Mouse (Mus musculus) intestine, embryonic 14.5 days (tissue): ENCODE measurements around the gene Vamp2. TPM values are rescaled to one million over a fixed set of nuclear protein-coding genes. Genes with fewer than 3 reads are reported as not detected.
A peak's percentile ranks its signal among the peaks of the same experiment; 100 is the strongest.

Source experiments
- ATAC-seq: fragments of 200-750 bp; cut with Nextera tagmentation; replicated peaks from 2 replicates; pipeline ENCODE4 v1.8.0; 2017; ENCODE audit warnings: low read depth, moderate number of reproducible peaks, moderate TSS enrichment, moderate library complexity; ENCODE audit not compliant: low FRiP score, low TSS enrichment
- DNase-seq: peaks from one replicate; pipeline ENCODE4 v3.0.0-alpha.2; 2018; ENCODE audit warnings: low spot score
- H3K27ac ChIP-seq: fragments of 300-500 bp; sonication (generic); 2 replicates; pipeline ENCODE4 v1.5.1; 2014; ENCODE audit warnings: low read depth, mild to moderate bottlenecking, control low read depth
- H3K27me3 ChIP-seq: fragments of 300-500 bp; sonication (generic); replicated peaks from 2 replicates; pipeline ENCODE4 v1.6.1; 2014; ENCODE audit warnings: low read length, control low read depth; ENCODE audit not compliant: control insufficient read depth, insufficient read depth
- H3K36me3 ChIP-seq: fragments of 300-500 bp; sonication (generic); 2 replicates; pipeline ENCODE4 v1.6.1; 2014; ENCODE audit warnings: low read length, control low read depth; ENCODE audit not compliant: control insufficient read depth, insufficient read depth
- H3K4me1 ChIP-seq: fragments of 300-500 bp; sonication (generic); replicated peaks from 2 replicates; pipeline ENCODE4 v1.6.1; 2014; ENCODE audit warnings: low read length, control low read depth, mixed read lengths; ENCODE audit not compliant: control insufficient read depth, insufficient read depth
- H3K4me2 ChIP-seq: fragments of 300-500 bp; sonication (generic); 2 replicates; pipeline ENCODE4 v1.6.1; 2014; ENCODE audit warnings: low read length
- H3K4me3 ChIP-seq: fragments of 300-500 bp; sonication (generic); 2 replicates; pipeline ENCODE4 v1.5.1; 2014; ENCODE audit warnings: low read depth, low read length, control low read depth, mixed read lengths
- H3K9ac ChIP-seq: fragments of 300-500 bp; sonication (generic); 2 replicates; pipeline ENCODE4 v1.6.1; 2014; ENCODE audit warnings: mild to moderate bottlenecking, low read length
- H3K9me3 ChIP-seq: fragments of 300-500 bp; sonication (generic); 2 replicates; pipeline ENCODE4 v1.6.1; 2016; ENCODE audit warnings: low read length, control low read depth; ENCODE audit not compliant: control insufficient read depth
- WGBS: fragments of 180-500 bp; shearing (Covaris S2); extraction: QIAGEN DNeasy Blood & Tissue Kit; methylation state at CpG from one replicate; pipeline ENCODE4 v1.1.7; 2014; 5-methylcytosine and 5-hydroxymethylcytosine counted together
- polyA plus RNA-seq: library from polyadenylated mRNA; unstranded; fragments of >200 nt; fragmentation: Nextera tagmentation; extraction: Ambion mirVana; gene quantifications from 2 replicates; pipeline ENCODE4 v1.2.1, GENCODE M21; 2014

Vamp2 gene
- polyA plus RNA-seq, 1 experiment from 2014 or later: 76.7 TPM

- H3K4me1 ChIP-seq: peaks cover 8% of the 10 kb centered on the region; the same call in 1 of the 2 replicates
- H3K4me3 ChIP-seq: no peak overlapping the region
- no peaks in the 10 kb centered on the region for H3K9me3 ChIP-seq
- ATAC-seq (no peak), DNase-seq (no peak)
- H3K9ac ChIP-seq: no peak overlapping the region
- H3K27me3 ChIP-seq: no peaks in the 10 kb centered on the region
- no peaks in the 10 kb centered on the region for H3K36me3 ChIP-seq
- H3K27ac ChIP-seq: no peak overlapping the region
- H3K4me2 ChIP-seq: no peak overlapping the region
- 69% methylated on average over 8 of the region's 8 CpGs for WGBS
Observed at GRCm38 (mm10) chr11:69128426-69129122, 40.3 kb downstream of the Vamp2 start.

GRCm38 (mm10) chr11:69133566-69133922 is 45.3 kb downstream of the Vamp2 start:
- 0 out of 2 replicates have a peak, but pooled peaks cover 4% of the 10 kb centered on the region for H3K4me1 ChIP-seq
- H3K9me3 ChIP-seq: no peaks in the 10 kb centered on the region
- H3K27ac ChIP-seq: no peak overlapping the region
- WGBS: 17% methylated on average over 5 of the region's 5 CpGs
- ATAC-seq (peak; percentile 32), DNase-seq (no peak)
- no peaks in the 10 kb centered on the region for H3K36me3 ChIP-seq
- H3K9ac ChIP-seq: peak overlapping the region; percentile 37; the same call in 1 of the 2 replicates
- H3K4me2 ChIP-seq: peak overlapping the region; percentile 82
- peak overlapping the region; percentile 45 for H3K4me3 ChIP-seq
- no peaks in the 10 kb centered on the region for H3K27me3 ChIP-seq

GRCm38 (mm10) chr11:69133923-69134621 is 45.8 kb downstream of the Vamp2 start:
- H3K9me3 ChIP-seq: no peaks in the 10 kb centered on the region
- 2% methylated on average over 34 of the region's 34 CpGs for WGBS
- H3K27ac ChIP-seq: peak overlapping the region; percentile 14; the same call in 1 of the 2 replicates
- peak; percentile 83 for DNase-seq
- peak overlapping the region; percentile 82 for H3K4me2 ChIP-seq
- H3K4me3 ChIP-seq: peak overlapping the region; percentile 45
- 0 out of 2 replicates have a peak, but pooled peaks cover 4% of the 10 kb centered on the region for H3K4me1 ChIP-seq
- peak overlapping the region; percentile 37 for H3K9ac ChIP-seq
- H3K36me3 ChIP-seq: no peaks in the 10 kb centered on the region
- H3K27me3 ChIP-seq: no peaks in the 10 kb centered on the region
- ATAC-seq: peak; percentile 86

GRCm38 (mm10) chr11:69134622-69134968 is 46.3 kb downstream of the Vamp2 start:
- Histone ChIP-seq H3K9ac (peak overlapping the region; percentile 37; the same call in 1 of the 2 replicates), H3K4me2 (peak overlapping the region; percentile 82), H3K4me1 (0 out of 2 replicates have a peak, but pooled peaks cover 4% of the 10 kb centered on the region), H3K9me3 (no peaks in the 10 kb centered on the region), H3K4me3 (peak overlapping the region; percentile 45), H3K36me3 (no peaks in the 10 kb centered on the region), H3K27me3 (no peaks in the 10 kb centered on the region), H3K27ac (no peak overlapping the region)
- ATAC-seq (peak; percentile 50), DNase-seq (no peak)
- WGBS: 25% methylated on average over 8 of the region's 8 CpGs

GRCm38 (mm10) chr11:69135361-69135760 is 47.1 kb downstream of the Vamp2 start:
- WGBS: 90% methylated on average over 6 of the region's 6 CpGs
- Histone ChIP-seq H3K4me3 (no peak overlapping the region), H3K4me1 (0 out of 2 replicates have a peak, but pooled peaks cover 4% of the 10 kb centered on the region), H3K36me3 (no peaks in the 10 kb centered on the region), H3K9ac (no peak overlapping the region), H3K4me2 (no peak overlapping the region), H3K9me3 (no peaks in the 10 kb centered on the region), H3K27ac (no peak overlapping the region), H3K27me3 (no peaks in the 10 kb centered on the region)
- ATAC-seq: no peak
- DNase-seq: no peak

Other genes starting within 250 kb of the Vamp2 start
- gene Ndel1, start 216.6 kb upstream of the Vamp2 start, polyA plus RNA-seq: 60.0 and 60.3 TPM in 2 replicates
- 0.07 and 0.11 TPM in 2 replicates for gene Rnf222, start 199.9 kb upstream of the Vamp2 start, polyA plus RNA-seq
- gene Rpl26, start 186.9 kb upstream of the Vamp2 start, polyA plus RNA-seq: 1,271 and 1,334 TPM in 2 replicates
- 0.22 TPM in 1 of 2 replicates, not detected in the other for gene Odf4, start 161.4 kb upstream of the Vamp2 start, polyA plus RNA-seq
- 9.6 and 9.9 TPM in 2 replicates for gene Arhgef15, start 131.0 kb upstream of the Vamp2 start, polyA plus RNA-seq
- 3.0 and 3.2 TPM in 2 replicates for gene Slc25a35, start 120.4 kb upstream of the Vamp2 start, polyA plus RNA-seq
- gene Rangrf, start 113.3 kb upstream of the Vamp2 start, polyA plus RNA-seq: 67.3 and 72.7 TPM in 2 replicates
- 32.9 and 38.7 TPM in 2 replicates for gene Pfas, start 80.0 kb upstream of the Vamp2 start, polyA plus RNA-seq
- gene Ctc1, start 72.6 kb upstream of the Vamp2 start, polyA plus RNA-seq: 46.6 and 53.1 TPM in 2 replicates
- 150 and 170 TPM in 2 replicates for gene Aurkb, start 42.8 kb upstream of the Vamp2 start, polyA plus RNA-seq
- gene Borcs6, start 28.8 kb upstream of the Vamp2 start, polyA plus RNA-seq: 8.8 TPM in 2 replicates
- 50.1 and 58.9 TPM in 2 replicates for gene Tmem107, start 17.7 kb upstream of the Vamp2 start, polyA plus RNA-seq
- 10.5 and 13.4 TPM in 2 replicates for gene Per1, start 6.7 kb downstream of the Vamp2 start, polyA plus RNA-seq
- gene Hes7, start 31.9 kb downstream of the Vamp2 start, polyA plus RNA-seq: 0.28 and 0.32 TPM in 2 replicates
- gene 9130213A22Rik, start 34.1 kb downstream of the Vamp2 start, polyA plus RNA-seq: 0.19 and 0.30 TPM in 2 replicates
- 0.18 and 0.71 TPM in 2 replicates for gene Aloxe3, start 37.4 kb downstream of the Vamp2 start, polyA plus RNA-seq
- gene Alox12b, start 68.5 kb downstream of the Vamp2 start, polyA plus RNA-seq: 0.12 and 0.28 TPM in 2 replicates
- gene Alox8, start 109.4 kb downstream of the Vamp2 start, polyA plus RNA-seq: 0.13 and 0.15 TPM in 2 replicates
- gene Gucy2e, start 148.5 kb downstream of the Vamp2 start, polyA plus RNA-seq: 0.01 TPM in 1 of 2 replicates, not detected in the other
- gene Cntrob, start 235.3 kb downstream of the Vamp2 start, polyA plus RNA-seq: 15.5 and 17.4 TPM in 2 replicates
- 155 and 160 TPM in 2 replicates for gene Trappc1, start 235.5 kb downstream of the Vamp2 start, polyA plus RNA-seq
- 2.8 and 3.2 TPM in 2 replicates for gene Kcnab3, start 237.8 kb downstream of the Vamp2 start, polyA plus RNA-seq